Mouse (Mus musculus) 416B (cell line): ENCODE measurements around the gene Bola1.
"Not testable (repeated sequence)": the region's sequence is repeated elsewhere in the genome, so short reads cannot be mapped to it uniquely, and the experiment has no call there.

ENCODE experiments used
- DNase-seq: peaks from one replicate; pipeline ENCODE4 v3.0.0; 2011; ENCODE audit warnings: low read depth

Bola1 gene

DNA sequence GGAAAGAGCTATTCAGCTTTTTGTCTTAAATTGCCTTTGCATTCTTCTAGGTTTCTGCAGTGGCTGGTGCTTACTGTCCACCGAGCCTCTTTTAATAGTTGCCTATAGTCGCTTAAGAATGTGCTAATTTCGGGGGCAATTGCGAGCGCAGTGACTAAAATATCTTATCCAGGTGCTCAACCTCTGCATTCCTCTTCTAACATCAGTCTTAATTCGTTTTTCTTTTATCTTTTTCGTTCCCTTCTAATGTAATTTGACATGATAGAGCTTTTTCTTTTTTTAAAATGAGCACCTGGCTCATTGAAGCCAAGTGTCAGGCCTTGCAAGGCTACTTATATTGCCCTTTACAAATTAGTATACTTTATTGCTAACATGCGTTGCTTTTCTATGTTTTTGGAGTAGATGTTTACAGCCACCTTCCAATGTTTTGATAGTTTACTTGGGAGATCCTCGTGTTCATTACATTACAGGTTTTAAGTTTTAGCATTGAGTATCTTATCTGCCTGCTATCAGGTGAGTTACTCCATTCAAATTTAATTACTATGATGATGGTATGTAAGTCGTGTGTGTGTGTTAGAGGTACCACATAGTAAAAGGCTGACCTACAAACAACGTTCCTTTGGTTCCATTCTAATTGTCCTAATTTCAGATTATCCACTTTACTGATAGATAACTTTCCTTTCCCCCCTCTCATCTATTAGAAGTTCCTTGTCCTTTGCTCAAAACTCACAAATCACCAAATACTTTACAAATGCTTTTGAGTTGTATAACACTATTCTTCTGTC, 28.0 kb upstream of the Bola1 start:
- peak; percentile 76 for DNase-seq

DNA sequence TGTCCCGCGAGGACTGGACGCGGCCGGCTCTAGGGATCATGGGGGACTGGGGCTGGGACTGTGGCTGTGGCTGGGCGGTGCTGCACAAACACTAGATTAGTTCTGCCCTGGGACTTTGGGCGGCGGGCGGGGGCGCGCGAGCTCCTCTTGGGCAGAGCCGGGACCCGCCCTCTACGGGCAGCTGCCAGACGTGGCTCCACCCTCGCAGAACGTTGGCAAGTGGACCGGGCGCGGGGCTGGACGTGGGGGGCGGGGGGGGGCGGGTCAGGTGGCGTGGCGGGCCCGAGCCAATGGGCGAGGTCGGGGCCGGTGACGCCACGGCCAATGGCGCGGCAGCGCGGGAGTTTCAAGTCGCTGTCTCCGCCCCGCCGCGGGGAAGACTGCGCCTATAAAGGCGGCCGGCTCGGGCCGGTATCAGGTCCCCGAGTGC, 26.9 kb upstream of the Bola1 start, which contains the start of gene Hist2h3c1:
Gene Hist2h3c1 (plus strand): TSS at position 259 of the 430 bp plus-strand sequence.
- not testable (repeated sequence) for DNase-seq

DNA sequence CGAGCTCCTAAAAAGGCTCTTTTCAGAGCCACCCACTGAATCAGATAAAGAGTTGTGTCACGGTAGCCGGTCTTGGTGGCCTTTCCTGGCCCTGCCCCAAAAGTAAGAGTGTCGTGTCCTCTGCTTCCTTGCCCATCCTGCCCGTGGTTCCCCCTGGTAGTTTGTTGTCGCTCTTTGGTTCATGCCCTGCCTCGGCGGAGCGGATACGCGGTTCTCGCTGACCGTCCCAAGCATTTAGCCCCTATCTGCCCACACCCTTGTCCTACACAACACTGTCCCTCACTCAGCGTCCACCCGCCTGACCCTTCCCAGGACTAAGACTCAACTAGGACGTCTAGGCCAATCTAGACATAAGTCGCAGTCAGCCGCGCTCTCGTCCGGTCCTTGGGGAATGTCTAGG, 26.5 kb upstream of the Bola1 start:
- not testable (repeated sequence) for DNase-seq

DNA sequence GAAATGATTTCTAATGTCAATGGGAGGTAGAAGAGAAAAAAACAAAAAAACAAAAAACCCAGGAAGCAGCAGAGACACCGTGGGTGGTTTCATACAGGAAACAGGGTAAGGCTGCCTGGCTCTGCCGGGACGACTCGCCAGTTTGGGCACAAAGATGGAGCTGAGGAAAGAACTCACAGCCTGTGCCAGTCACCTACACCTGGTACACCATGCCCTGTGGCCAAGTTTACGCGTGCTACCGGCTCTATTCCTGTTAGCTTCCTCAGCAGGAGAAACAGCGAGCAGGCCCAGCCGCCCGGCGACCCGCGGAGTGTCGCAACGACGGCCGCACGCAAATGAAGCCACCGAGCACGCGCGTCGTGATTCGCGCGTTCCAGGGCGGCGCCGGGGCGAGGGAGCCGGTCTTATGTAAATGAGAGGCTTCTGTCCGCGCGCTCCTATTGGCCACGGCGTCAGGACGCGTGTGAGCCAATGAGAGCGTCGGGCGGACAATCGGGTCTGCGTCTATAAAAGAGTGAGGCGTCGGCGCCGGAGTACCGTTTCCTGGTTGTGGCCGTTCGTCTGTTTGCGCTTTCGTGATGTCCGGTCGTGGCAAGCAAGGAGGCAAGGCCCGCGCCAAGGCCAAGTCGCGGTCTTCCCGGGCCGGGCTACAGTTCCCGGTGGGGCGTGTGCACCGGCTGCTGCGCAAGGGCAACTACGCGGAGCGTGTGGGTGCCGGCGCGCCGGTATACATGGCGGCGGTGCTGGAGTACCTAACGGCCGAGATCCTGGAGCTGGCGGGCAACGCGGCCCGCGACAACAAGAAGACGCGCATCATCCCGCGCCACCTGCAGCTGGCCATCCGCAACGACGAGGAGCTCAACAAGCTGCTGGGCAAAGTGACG, 25.7 kb upstream of the Bola1 start, which contains the start of gene Hist2h2aa1:
Gene Hist2h2aa1 (plus strand): TSS at position 495 of the 884 bp plus-strand sequence.
- peak; percentile 92 for DNase-seq

DNA sequence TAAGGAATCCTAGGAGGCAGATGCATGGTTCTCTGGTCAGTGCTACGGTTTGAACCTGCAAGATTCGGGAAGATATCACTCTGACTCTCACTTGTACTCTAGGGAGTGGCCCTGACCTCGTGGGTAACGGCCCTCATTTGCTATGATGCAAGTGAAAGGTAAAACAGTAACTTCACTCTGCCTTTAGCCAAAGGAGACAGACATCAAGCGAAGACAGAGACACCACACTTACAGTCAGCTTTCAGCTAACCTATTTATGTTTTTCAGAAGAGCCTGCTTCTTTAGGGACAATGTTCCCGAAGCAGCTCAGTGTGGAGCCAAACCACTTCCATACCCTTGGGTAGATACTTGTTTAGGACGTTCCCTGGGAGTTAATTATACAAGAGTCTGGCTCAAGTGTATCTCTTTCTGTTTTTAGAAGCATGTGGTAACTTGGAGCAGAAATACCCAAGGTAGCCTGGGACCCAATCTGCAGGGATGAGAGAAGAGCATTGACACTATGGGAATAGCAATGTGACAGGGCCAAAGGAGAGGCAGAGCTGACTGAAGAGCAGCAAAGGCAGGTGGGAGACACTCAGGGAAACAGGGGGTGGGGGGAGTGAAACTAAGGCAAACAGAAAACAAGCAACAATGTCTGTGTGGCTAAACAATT, 24.5 kb upstream of the Bola1 start:
- DNase-seq, result peak; percentile 55

DNA sequence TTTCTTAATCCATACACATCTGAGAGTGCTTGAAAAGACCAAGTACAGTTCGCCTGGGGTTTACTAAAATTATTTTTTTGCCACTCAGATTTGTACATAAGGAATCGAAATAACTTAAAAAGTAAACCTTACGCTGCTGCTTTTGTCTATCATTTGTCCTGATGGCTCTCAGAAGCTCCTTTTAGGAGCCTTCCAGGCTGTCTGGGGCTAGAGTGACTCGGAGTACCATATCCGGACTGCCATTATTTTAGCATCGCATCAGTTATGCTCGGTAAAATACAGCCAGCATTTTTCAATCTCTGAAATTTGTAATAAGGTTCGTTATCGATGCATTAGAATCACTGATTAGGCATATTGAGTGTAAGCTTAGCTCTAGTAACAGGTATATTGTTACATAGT, 21.3 kb upstream of the Bola1 start:
- DNase-seq, result no peak

DNA sequence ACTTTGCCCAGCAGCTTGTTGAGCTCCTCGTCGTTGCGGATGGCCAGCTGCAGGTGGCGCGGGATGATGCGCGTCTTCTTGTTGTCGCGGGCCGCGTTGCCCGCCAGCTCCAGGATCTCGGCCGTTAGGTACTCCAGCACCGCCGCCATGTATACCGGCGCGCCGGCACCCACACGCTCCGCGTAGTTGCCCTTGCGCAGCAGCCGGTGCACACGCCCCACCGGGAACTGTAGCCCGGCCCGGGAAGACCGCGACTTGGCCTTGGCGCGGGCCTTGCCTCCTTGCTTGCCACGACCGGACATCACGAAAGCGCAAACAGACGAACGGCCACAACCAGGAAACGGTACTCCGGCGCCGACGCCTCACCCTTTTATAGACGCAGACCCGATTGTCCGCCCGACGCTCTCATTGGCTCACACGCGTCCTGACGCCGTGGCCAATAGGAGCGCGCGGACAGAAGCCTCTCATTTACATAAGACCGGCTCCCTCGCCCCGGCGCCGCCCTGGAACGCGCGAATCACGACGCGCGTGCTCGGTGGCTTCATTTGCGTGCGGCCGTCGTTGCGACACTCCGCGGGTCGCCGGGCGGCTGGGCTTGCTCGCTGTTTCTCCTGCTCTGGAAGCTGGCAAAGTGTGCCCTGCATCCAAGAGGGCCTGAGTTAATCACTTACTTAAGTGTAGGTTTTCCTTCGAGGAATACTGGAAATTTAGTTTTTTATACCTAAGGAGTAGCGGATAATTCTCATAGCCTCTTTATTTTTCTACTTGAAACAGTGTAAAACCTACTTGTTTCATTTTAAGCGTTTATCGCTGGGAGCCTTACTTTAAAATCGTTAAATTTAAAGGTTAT, 20.7 kb upstream of the Bola1 start, which contains the start of gene Hist2h2aa2:
Gene Hist2h2aa2 (minus strand): TSS at position 328 of the 850 bp plus-strand sequence.
- DNase-seq, result peak; percentile 89

DNA sequence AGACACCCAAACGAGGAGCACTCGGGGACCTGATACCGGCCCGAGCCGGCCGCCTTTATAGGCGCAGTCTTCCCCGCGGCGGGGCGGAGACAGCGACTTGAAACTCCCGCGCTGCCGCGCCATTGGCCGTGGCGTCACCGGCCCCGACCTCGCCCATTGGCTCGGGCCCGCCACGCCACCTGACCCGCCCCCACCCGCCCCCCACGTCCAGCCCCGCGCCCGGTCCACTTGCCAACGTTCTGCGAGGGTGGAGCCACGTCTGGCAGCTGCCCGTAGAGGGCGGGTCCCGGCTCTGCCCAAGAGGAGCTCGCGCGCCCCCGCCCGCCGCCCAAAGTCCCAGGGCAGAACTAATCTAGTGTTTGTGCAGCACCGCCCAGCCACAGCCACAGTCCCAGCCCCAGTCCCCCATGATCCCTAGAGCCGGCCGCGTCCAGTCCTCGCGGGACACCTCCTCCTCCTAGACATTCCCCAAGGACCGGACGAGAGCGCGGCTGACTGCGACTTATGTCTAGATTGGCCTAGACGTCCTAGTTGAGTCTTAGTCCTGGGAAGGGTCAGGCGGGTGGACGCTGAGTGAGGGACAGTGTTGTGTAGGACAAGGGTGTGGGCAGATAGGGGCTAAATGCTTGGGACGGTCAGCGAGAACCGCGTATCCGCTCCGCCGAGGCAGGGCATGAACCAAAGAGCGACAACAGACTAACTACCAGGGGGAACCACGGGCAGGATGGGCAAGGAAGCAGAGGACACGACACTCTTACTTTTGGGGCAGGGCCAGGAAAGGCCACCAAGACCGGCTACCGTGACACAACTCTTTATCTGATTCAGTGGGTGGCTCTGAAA, 19.7 kb upstream of the Bola1 start, which contains the start of gene Hist2h3c2:
Gene Hist2h3c2 (minus strand): TSS at position 174 of the 840 bp plus-strand sequence.
- not testable (repeated sequence) for DNase-seq

DNA sequence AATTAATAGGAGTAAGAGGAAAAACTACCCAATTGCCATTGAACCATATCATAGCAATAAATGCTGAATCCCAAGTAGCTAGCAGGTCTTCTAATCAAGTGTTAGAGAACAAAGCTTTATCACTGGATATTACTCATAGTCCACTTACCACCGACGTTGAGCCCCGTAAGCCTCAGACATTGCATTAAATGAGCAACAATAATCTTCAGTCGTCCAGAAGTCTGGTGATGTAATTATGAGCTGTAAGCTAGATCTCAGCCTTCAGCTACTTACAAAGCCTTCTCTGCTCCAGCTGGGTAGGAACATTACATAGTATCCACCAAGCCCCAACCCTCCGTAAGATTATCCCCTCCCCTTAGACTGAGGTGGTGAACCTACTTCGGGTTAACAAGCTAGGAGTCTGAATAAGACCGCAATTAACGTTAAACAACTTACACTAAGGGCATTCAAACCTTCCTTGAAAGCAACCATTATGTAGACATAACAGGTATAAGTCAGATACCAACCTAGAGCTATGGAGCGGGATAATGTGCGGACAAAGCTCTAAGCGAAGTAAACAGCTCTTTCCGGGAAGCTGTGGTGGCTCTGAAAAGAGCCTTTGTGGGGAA, 18.5 kb upstream of the Bola1 start:
- DNase-seq, result peak; percentile 88

DNA sequence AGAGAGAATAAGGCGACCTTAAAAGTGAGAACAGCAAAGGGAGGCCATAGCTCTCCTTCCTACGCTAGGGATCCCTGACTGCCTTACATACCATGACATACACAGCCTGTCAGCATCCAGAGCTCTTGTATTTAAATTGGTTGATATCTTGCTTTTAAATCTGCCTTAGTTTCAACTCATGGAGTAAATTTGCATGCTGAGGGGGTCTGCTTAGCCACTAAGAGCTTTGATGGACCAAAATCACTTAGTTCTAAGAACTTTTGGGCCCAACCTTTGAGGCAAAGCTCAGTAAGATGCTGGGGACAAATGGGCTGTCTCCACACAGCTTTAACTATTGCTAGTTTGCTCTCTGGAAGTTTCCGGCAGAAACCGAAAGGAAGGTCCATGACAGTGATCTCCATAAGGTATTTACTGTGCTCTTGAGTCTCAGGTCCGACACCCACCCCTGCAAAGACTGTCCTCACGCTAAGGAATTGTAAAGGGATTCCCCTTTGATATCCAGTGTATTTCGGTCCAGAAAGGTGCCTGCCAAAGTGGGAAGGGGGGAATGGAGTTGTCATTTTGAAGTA, 17.9 kb upstream of the Bola1 start:
- DNase-seq, result peak; percentile 78

DNA sequence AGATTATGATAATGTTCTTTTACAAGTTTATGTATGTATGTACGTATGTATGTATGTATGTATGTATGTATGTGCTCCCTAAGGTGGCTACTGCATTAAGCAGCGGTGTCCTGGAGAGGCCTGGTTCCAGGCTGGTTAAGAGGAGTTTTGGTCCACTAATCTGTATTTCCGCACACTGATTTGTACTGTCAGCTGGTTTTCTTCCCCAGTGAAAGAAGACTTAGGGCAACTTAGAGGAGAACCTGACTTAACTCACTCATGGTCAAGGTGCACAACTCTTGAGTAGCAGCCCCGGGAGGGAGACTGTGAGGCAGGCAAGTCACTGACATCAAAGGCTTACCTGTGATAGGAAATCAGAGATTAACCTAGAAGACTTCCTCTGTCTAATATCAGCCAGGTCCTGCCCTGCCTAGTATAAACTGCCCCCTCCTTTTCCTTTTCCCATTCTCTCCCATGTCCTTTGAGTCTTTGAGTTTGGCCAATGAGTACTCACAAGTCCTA, 17.4 kb upstream of the Bola1 start:
- no peak for DNase-seq

DNA sequence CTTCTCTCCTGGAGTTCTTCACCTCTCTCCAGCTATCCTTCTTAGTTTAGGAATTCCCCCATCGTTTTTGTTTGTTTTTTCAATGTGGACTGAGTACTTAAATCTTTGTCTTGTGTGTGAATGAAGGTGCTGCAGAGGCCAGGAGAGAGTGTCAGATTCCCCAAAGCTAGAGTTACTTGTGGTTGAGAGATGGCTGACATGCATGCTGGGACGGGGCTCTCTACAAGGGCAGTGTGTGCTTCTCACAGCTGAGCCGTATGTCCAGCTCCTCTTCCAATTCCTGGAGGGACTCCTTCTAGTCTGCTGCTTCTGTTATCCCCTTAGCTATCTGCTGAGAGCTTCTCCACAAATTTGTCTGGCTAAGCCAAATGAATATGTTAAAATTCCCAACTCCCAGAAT, 16.3 kb upstream of the Bola1 start:
- no peak for DNase-seq

DNA sequence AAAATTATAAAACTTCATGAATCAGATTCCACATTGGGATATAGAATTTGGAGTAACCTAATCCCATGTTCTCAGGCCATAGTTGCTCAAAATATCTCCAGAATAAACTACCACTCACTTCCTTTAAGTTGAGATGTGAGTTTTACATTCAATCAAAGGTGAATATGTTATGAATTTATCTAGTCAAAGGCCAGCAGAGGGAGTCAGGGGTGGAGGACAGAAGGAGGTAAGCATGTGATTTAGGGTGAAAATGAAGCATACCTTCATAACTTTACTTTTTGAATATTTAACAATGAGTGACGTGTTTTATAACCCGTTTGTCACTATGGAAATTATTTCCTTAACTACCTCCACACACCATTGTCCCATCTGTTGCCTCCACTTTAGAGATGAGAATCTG, 15.4 kb upstream of the Bola1 start:
- DNase-seq, result peak; percentile 48

DNA sequence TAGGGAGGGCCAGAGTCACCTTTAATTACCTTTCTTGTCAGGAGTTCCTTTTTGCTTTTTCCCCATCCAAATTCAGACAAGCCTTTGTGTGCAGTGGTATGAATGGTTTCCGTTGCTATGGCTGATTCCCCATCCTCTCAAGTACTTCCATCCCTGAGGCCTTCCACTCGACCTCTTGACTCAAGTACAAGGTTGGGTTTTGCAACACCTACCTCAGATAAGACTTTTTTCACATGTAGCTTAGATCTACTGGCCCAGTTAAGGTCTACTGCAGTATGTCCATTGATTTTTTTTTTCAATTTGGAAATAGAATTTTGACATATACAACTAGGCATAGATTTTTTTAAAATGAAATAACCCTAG, 12.2 kb upstream of the Bola1 start:
- no peak for DNase-seq

DNA sequence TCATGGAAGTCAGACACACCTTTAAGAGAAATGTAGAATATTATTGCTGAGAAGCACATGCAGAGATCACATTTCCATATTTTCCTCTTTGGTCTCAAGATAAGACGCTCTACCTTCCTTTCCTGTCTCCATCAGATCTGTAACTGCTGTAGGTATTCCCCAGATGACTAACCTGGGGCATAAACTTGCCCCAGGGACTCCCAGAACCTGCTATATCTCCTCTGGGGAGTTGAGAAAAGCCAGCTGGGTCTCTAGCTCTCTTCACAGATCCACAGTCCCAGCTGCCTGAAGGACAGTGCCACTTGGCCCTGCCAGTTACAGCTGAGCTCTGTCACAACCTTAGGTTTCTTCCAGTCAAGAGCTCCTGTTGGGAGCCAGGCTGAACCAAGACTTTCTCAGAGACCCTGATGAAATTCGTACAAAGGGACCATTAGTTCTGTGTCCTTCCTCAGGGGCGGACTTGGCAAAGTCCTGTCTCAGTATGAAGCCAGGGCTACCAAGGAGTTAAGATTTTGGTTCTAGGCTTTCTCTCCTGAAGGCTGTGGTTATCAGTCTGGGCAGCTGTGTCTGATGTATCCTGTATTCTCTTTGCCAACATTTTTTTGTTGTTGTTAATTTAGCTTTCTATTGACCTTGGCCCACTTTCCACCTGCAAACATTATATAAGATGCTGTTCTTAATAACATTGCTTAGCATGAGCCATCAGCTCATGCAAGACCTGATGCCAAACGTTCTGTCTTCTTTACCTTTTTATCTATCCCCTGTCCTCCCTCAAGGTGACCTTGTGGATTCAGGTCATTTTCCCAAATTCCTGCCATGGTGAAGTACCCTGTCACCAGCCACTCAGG, 11.6 kb upstream of the Bola1 start:
- no peak for DNase-seq

DNA sequence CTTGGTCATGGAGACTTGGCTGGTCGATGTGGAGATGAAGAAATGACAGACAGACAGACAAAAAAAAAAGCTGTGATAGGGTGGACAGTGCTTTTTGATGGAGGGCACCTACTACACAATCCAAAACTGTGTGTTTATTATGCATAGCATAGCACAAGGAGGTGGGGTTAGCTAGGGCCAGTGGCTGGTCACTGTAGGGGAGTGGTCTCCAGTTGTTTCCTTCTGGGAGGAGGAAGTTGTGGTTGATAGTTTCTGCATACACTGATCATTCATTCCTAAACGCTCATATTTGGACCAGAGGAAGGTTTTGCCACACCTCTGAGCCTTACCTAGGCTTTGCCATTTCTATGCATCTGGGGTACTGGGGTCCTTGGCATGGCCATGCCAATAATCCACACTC, 10.9 kb upstream of the Bola1 start:
- DNase-seq, result no peak

DNA sequence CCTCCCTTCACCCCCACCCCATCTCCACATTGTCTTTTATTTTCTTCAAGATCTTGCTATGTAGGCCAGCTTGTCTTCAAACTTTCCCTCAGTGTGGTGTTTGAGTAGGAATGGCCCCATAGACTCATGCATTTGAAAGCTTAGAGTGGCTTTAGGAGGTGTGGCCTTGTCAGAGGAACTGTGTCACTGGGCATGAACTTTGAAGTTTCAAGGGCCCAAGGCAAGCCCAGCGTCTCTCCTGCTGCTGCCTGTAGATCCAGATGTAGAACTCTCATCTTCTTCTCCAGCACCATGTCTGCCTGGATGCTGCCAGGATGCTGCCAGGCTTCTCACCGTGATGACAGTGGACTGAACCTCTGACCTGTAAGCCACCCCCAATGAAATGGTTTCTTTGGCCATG, 9.3 kb upstream of the Bola1 start:
- no peak for DNase-seq
